Mouse (Mus musculus) gastrocnemius, adult 2 months (tissue): ENCODE results near the gene Robo1. TPM values are rescaled to one million over a fixed set of nuclear protein-coding genes. Genes with fewer than 3 reads are reported as not detected.

ENCODE experiments used
- DNase-seq: peaks from one replicate; pipeline ENCODE4 v3.0.0; 2022
- H3K27ac ChIP-seq: fragments of 200-600 bp; 2 replicates; pipeline ENCODE4 v1.8.1; 2022; ENCODE audit warnings: mild to moderate bottlenecking
- H3K4me3 ChIP-seq: fragments of 200-600 bp; 2 replicates; pipeline ENCODE4 v1.8.1; 2022; ENCODE audit warnings: mild to moderate bottlenecking, moderate library complexity
- CTCF ChIP-seq: fragments of 200-600 bp; IDR thresholded peaks from 2 replicates; pipeline ENCODE4 v1.8.1; 2022; ENCODE audit warnings: antibody characterized with exemption, mild to moderate bottlenecking, moderate library complexity
- intact Hi-C: fragments of 180-260 bp; cut with DNase I; formaldehyde crosslinking; loops from one replicate; pipeline ENCODE4 v1.15.1; 2025
- total RNA-seq, 2 experiments: library from RNA; stranded (reverse); gene quantifications; 2 replicates each; pipeline ENCODE4 v1.2.3; 2021

Robo1 gene
- total RNA-seq, 2 experiments from 2014 or later: 0.84 to 1.6 TPM

DNA sequence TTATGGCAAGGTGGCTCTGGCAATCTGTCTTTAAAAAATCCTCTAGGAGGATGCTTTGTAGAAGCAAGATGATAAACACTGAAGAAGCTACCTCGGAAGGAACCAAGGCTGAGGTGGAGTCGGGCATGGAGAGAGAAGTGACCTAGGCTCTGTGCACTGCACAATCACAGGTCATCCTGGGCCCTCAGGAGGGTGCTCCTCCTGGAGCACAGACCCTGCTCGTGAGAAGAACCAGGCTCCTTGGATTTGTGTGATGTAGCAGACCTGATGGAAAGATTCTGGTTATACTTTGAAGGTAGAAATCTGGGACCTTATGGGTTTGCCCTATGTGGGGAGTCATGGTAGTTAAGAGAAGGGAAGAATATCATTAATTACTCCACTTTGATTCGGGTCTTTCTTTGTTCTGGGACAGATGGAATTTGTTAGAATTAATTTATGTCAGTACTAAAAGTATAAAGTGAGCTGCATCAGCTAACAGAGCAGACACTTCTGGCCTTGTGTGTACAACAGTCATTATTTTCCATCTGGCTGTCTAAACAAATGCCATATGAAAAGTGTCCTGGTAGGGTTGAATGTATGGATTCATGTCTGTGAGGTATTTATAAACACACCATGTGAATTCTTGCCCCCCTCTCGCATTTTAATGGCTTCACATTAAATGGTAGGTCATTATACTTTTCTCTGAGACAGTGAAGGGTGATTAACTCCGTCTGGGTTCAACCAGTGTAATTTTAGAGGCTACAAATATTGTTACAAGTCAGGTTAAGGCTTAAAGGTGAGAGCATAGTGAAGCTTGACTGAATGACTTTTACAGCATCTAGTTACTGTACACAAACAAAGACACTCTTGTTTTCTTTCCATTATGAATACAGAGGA lies 377.7 kb downstream of the Robo1 start:
- no peak for DNase-seq
- intact Hi-C loops: no loop called here
- H3K27ac ChIP-seq: no peak overlapping the region
- no peak for TF ChIP-seq CTCF
- no peak overlapping the region for H3K4me3 ChIP-seq

DNA sequence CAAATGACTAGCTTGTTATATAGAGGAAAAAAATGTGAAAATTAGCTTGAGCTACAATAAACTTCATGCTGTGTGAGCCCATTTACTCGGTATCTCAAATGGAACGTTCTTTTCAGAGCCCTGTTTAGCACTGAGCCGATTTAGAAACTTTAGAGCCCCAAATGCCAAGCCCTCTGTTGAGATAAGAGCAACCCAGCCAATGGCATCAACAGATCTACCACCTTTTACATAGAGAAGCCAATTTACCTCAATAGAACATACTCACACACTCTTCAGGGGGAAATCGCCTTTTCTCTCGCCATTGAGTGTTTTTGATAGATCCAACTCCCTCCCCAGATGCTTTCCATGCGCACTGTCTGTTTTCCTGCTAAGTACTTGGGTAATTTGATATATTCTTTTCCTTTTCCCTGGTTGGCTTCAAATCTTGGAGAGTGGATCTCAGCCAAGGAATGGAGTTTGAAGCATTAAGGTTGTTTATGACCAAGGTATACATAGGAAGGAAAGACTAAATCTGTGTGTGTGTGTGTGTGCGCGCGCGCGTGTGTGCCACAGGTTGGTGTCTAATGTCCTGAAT lies 378.5 kb downstream of the Robo1 start:
- no peak for TF ChIP-seq CTCF
- no peak for DNase-seq
- H3K27ac ChIP-seq: no peak overlapping the region
- no peak overlapping the region for H3K4me3 ChIP-seq
- intact Hi-C loops: no loop called here

DNA sequence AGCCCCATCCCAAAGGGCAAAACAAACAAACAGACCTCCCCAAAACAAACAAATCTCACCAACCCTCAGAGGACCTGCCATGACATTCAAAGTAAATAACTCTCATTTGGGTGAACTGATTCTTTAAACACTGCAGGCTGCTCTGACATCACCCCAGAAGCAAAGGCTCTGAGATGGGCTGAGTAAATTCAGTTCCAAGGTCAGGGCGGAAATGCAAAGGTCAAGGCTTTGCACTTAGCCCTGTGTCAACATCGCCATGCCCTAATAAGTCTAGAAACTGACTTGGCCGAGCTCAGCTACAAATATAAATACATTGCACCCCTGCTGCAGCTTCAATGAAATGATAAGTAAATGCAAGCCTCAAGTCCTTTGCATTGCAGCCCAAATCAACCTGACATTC lies 379.5 kb downstream of the Robo1 start:
- Histone ChIP-seq H3K27ac (no peak overlapping the region), H3K4me3 (no peak overlapping the region)
- no peak for TF ChIP-seq CTCF
- intact Hi-C loops: no loop called here
- no peak for DNase-seq

DNA sequence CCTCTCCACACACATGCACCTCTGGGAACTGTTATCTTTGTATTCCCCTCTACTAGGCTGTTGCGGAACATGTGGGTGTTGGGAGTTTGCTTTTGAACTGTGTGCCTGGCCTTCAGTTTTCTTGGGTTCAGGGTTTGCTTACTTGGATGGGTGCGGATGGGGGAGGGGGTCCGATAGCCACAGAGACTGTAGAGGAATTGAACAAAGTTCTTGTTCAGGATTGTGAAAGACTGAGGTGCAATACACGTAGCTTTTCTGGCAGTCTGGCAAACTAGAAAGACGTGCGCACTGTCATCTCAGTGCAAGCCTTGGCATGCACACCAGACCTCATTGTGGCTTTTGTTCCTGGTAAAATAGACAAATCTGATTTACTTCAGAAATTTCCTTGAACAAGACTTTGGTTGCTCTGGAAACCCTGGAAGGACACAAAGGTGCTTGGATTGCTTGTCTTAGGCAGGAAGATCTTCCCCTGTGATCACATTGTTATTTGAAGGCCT lies 380.1 kb downstream of the Robo1 start:
- Histone ChIP-seq H3K27ac (no peak overlapping the region), H3K4me3 (no peak overlapping the region)
- intact Hi-C loops: no loop called here
- no peak for DNase-seq
- TF ChIP-seq CTCF: no peak

DNA sequence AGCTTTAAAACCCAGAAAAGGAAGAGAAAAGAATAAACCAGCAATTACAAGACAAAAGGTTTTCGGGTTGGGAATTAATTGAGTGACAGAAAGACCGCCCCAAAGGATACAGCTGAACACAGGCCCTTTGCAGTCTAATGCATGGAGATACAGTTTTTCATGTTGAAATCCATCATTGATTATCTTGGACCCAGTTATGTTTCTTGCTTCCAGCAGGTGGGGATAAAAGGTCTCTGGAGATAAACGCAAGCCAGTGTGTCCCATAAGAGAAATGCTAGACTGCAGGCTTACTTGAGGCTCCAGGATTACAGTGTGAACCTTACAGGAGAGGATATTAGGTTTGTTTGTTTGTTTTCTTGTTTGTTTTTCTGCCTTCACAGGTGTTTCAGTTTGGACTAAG lies 383.8 kb downstream of the Robo1 start:
- peak; percentile 21; the same call in 1 of the 2 replicates for TF ChIP-seq CTCF
- intact Hi-C loops: loop anchor here (2.0 kb wide), 1 partner anchor 289 kb away; no protein-coding TSS in a partner anchor
- Histone ChIP-seq H3K27ac (no peak overlapping the region), H3K4me3 (no peak overlapping the region)
- no peak for DNase-seq

DNA sequence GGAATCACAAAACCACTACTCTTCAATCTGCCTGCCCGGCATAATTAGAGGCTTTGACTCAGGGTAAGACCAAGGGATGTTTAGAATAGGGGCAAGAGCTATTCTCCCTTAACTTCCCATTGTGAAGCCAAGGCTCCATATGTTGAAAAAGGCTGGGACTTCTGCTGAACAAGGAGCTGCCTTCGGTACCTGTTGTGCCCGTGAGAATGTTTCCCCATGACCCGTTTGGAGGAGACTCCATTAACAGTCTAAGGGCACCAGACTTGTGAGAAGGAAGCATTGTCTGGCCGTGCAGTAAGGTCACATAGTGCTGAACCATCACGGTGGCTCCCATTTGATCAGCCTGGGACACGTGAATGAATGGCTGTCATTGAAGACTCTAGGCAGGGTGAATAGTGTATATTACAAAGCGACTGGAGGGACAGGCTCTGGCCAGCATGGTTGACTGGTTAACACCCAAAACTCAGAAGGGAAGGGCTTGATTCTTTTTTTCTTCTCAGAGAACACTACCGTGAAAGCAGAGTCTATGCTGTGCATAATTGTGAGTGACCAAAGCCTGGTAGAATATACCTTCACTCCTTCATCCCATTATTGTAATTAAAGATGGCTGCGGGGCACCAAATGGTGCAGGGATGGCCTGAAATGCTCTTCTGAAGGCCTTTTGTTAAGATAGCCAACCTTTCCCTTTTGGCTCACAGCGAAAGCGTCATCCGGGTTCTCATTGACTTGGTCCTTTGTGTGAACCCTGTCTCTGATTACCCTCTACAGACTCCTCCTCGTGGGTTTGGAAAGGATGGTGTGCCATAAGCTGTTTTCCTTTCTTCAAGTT lies 385.6 kb downstream of the Robo1 start:
- intact Hi-C loops: loop anchor here (2.0 kb wide), 1 partner anchor 287 kb away; no protein-coding TSS in a partner anchor

DNA sequence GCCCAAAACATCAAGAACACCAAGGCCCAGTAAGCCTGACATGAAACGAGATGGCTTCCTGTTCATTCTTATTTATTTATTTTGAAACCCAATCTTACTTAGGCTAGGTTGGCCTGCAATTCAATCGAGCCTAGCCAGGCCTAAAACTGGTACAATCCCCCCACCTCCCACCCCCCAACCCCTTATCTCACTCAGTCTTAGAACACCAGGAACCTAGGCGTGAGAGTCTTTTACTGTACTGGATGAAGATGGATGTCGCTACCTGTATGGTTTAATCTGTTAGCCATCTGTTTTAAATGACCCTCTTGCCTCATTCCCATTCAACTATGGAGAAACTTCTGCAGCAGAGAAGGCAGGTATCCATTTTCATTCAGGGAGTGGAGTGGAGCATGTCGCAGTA lies 386.7 kb downstream of the Robo1 start:
- Histone ChIP-seq H3K4me3 (no peak overlapping the region), H3K27ac (no peak overlapping the region)
- TF ChIP-seq CTCF: no peak
- DNase-seq: no peak
- intact Hi-C loops: no loop called here

More for the DNA sequence above, 385.6 kb downstream of the Robo1 start:
- Histone ChIP-seq H3K4me3 (no peak overlapping the region), H3K27ac (no peak overlapping the region)
- TF ChIP-seq CTCF: no peak
- DNase-seq: no peak

DNA sequence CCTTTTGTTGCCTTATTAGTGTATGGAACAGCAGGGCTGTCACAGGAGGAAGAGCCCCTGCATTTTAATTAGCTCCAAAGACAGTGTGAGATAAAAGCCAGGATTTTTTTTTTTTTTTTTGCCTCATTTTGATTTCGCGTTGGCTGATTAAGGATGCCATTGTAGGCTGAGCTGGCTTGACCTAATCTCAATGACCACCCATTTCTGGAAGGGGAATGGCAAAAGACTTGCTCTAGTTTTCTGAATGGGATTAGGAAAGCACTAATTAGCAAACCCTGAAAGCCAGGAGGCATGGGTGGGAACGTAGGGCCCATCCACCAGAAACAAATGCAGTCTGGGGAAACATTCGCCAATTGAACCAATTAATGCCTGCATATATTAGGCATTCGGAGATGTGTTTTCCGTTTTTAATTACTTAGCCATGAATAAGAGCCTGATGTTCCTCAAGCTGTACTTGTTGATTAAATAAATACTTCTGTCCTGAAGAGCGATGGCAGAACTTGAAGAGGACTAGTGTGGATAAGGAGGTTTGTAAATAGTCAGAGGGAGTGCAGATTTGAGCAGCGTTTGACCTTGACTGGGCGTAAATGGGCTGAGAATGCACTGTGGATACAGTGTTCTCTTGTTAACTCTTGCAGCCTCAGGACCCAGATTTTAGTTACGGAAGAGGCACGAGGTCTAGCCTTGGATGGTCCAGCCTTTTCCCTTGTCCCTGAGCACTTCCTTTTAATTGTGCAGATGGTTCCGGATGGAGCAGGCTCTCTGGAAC lies 391.3 kb downstream of the Robo1 start:
- no peak for DNase-seq
- Histone ChIP-seq H3K4me3 (no peak overlapping the region), H3K27ac (no peak overlapping the region)
- TF ChIP-seq CTCF: no peak
- intact Hi-C loops: no loop called here

DNA sequence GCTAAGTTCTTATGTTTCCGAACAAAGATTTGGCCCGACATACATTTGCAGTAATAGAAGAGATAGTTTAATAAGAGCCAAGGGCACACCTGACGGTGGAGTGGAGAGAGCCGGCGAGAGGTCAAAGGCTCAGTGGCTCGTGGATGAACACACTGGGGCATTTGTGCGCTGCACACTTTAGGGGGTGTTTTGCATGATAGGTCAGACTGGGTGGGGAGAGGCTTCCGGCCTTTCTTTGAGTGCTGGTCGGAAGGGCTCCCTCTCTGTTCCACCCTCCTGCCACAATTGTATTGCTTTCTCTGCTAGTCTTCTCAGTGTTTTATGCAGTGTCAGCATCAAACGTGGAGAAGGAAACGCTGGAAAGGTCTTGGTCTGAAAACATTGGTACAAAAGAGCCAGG lies 392.2 kb downstream of the Robo1 start:
- intact Hi-C loops: no loop called here
- Histone ChIP-seq H3K4me3 (no peak overlapping the region), H3K27ac (no peak overlapping the region)
- TF ChIP-seq CTCF: no peak
- DNase-seq: no peak

DNA sequence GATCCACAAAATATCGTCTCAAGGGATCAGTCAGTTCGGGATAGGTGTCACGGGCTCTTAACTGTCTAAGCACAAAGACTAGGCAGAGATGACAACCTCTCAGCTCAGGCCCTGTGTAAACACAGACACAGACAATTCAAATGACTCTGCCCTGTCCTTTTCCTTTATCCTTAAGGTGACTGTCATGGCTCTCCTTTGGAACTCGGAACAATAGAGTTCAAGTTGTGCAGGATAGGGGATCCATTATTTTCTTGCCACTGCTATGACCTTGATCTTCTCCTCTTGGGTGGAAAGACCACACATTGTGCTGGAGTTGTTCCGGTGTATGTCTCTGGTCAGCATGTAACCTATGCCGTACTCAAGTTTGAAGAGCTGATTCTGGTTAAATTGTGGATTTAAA lies 395.4 kb downstream of the Robo1 start:
- intact Hi-C loops: no loop called here
- Histone ChIP-seq H3K4me3 (no peak overlapping the region), H3K27ac (no peak overlapping the region)
- TF ChIP-seq CTCF: no peak
- DNase-seq: no peak

DNA sequence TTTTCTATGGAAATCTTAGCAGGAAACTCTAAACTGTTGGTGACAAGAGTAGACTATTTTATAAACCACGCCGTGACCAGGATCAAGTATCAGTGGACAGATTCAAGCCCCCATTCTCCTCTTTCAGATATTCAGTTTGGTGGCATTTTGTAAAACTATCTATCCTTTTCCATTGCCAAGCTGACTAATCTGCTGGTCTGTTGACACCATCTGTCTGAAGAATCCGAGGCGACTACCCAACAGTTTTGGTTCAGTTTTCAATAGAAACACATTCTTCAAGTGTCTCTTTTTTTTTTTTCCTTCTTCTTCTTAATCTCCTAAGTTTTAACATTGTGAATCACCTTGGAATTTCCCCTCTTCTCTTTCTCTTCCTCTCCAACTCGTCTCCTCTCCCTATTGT lies 397.7 kb downstream of the Robo1 start:
- no peak overlapping the region for H3K27ac ChIP-seq
- intact Hi-C loops: no loop called here
- H3K4me3 ChIP-seq: no peak overlapping the region
- DNase-seq: no peak
- no peak for TF ChIP-seq CTCF

DNA sequence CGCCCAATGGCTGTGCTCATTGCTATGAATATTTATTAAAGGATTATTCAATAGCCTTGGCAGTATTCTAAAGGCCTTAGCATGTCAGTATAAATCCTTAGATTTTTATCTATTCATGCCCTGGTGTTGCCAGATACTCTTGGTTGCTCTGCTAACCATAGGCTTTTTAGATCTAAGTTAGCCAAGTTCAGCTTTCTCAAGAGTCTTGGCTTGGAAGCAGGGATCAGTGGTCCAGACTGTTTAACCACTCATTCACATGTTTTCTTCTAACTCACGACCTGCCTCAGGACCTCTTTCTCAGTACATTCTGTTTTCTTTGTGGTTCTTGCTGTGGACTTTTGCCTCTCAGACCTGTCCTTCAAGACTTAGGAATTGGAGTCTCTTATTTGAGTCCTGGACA lies 400.4 kb downstream of the Robo1 start:
- TF ChIP-seq CTCF: no peak
- Histone ChIP-seq H3K4me3 (no peak overlapping the region), H3K27ac (no peak overlapping the region)
- DNase-seq: no peak
- intact Hi-C loops: no loop called here
